Mouse (Mus musculus) megakaryocyte progenitor cell, adult 5-6 weeks (primary cell): ENCODE results near the gene Mpo. TPM values are rescaled to one million over a fixed set of nuclear protein-coding genes. Genes with fewer than 3 reads are reported as not detected.

Experiments
- total RNA-seq, 2 experiments: library from RNA; stranded (forward) in 1 of 2; stranded (reverse) in 1 of 2; fragments of 157-497, 149-512 nt in 1 of 2; fragments of 200-1000 nt in 1 of 2; gene quantifications; 2 replicates each; pipeline versions ENCODE4 v1.2.3 to v1.2.4; 2015 to 2017

Gene Mpo
- total RNA-seq, 2 experiments from 2014 or later: 8,928 to 15,415 TPM

Other genes starting within 250 kb of the Mpo start
- gene Gm11492, start 226.9 kb upstream of the Mpo start, total RNA-seq (2015): not detected in 2 replicates
- gene Gm11492, start 226.9 kb upstream of the Mpo start, total RNA-seq (2017): not detected in 2 replicates
- 1.6 and 2.7 TPM in 2 replicates for gene Sept4, start 224.7 kb upstream of the Mpo start, total RNA-seq (2015)
- 1.5 and 4.8 TPM in 2 replicates for gene Sept4, start 224.7 kb upstream of the Mpo start, total RNA-seq (2017)
- 14.4 and 15.7 TPM in 2 replicates for gene Mtmr4, start 201.4 kb upstream of the Mpo start, total RNA-seq (2015)
- gene Mtmr4, start 201.4 kb upstream of the Mpo start, total RNA-seq (2017): 20.9 and 25.0 TPM in 2 replicates
- not detected in 2 replicates for gene Hsf5, start 176.4 kb upstream of the Mpo start, total RNA-seq (2015)
- not detected in 2 replicates for gene Hsf5, start 176.4 kb upstream of the Mpo start, total RNA-seq (2017)
- 3.0 and 5.1 TPM in 2 replicates for gene Rnf43, start 130.9 kb upstream of the Mpo start, total RNA-seq (2015)
- gene Rnf43, start 130.9 kb upstream of the Mpo start, total RNA-seq (2017): 2.2 and 3.0 TPM in 2 replicates
- gene Supt4a, start 56.0 kb upstream of the Mpo start, total RNA-seq (2015): 147 and 161 TPM in 2 replicates
- gene Supt4a, start 56.0 kb upstream of the Mpo start, total RNA-seq (2017): 52.8 and 63.7 TPM in 2 replicates
- 34.1 and 38.5 TPM in 2 replicates for gene Tspoap1, start 33.0 kb upstream of the Mpo start, total RNA-seq (2015)
- 47.0 and 66.4 TPM in 2 replicates for gene Tspoap1, start 33.0 kb upstream of the Mpo start, total RNA-seq (2017)
- 0.05 TPM in 1 of 2 replicates, not detected in the other for gene Lpo, start 34.7 kb downstream of the Mpo start, total RNA-seq (2015)
- 0.03 TPM in 1 of 2 replicates, not detected in the other for gene Lpo, start 34.7 kb downstream of the Mpo start, total RNA-seq (2017)
- gene Mks1, start 59.6 kb downstream of the Mpo start, total RNA-seq (2015): 3.0 and 4.7 TPM in 2 replicates
- 5.5 and 6.0 TPM in 2 replicates for gene Mks1, start 59.6 kb downstream of the Mpo start, total RNA-seq (2017)
- gene Epx, start 82.0 kb downstream of the Mpo start, total RNA-seq (2015): 5.8 and 9.0 TPM in 2 replicates
- 12.4 and 19.8 TPM in 2 replicates for gene Epx, start 82.0 kb downstream of the Mpo start, total RNA-seq (2017)
- gene Olfr462, start 98.7 kb downstream of the Mpo start, total RNA-seq (2015): not detected in 2 replicates
- not detected in 2 replicates for gene Olfr462, start 98.7 kb downstream of the Mpo start, total RNA-seq (2017)
- gene Olfr463, start 103.8 kb downstream of the Mpo start, total RNA-seq (2015): not detected in 2 replicates
- not detected in 2 replicates for gene Olfr463, start 103.8 kb downstream of the Mpo start, total RNA-seq (2017)
- gene Olfr464, start 127.4 kb downstream of the Mpo start, total RNA-seq (2015): not detected in 2 replicates
- not detected in 2 replicates for gene Olfr464, start 127.4 kb downstream of the Mpo start, total RNA-seq (2017)
- gene Dynll2, start 194.0 kb downstream of the Mpo start, total RNA-seq (2015): 11.1 and 12.8 TPM in 2 replicates
- 9.7 and 18.0 TPM in 2 replicates for gene Dynll2, start 194.0 kb downstream of the Mpo start, total RNA-seq (2017)